Mouse (Mus musculus) thymus, postnatal 36 days (tissue): ENCODE measurements around the gene Plod2.
A peak's percentile ranks its signal among the peaks of the same experiment; 100 is the strongest.

Experiments
- DNase-seq, 2 experiments: peaks; one replicate each; pipeline ENCODE4 v3.0.0; 2022; ENCODE audit warnings: mixed read lengths in 2 of 2

Plod2 gene

DNA sequence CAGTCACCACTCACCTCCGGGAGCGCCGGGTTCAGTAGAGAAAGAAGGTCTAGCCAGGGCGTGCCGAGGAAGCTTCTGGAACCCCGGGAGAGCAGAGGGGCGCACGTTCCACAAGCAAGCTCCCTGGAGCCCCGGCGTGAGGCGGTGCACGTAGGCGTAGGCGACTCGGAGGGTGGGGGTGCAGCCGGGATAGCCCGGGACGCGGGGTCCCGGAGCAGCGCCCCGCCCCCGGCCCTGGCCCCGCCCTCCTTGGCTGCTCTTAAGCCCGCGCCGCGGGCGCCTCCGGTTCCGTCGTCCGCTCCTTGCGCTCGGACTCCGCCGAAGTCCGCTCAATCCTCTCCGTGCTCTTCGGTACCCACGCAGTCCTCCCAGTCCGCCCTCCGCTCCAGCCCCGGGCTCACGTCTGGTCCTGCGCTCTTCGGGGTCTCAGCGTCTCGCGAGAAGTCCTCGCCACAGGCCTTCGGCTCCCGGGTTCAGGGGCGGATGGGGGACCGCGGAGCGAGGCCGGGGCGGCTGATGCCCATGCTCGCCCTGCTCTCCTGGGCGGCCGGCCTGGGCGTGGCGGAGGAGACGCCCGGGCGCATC lies at the start of gene Plod2:
Gene Plod2, plus strand, starts transcription at position 247 of the 585 bp plus-strand sequence.
- DNase-seq: peak; percentile 73

GRCm38 (mm10) chr9:92499710-92500410 lies 42.2 kb upstream of the Plod2 start:
- DNase-seq: peak; percentile 72 to 78

GRCm38 (mm10) chr9:92504256-92504655 lies 37.8 kb upstream of the Plod2 start:
- no peak for DNase-seq

DNA sequence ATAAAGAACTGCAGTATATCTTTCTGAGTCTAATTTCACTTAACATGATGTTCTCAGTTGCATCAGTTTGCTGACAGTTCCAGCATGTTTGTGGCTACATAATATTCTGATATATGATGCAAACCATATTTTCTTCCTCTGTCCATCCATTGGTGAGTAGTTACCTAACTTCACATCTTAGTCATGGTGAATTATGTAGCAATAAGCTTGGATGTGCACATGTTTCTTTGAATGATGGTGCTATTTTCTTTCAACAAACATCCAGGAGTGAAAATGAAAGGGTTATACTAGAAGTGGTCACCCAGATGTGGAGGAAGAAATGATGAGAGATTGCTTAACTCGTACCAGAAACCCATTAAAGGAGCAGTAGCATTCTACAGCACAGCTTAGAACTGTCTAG lies 37.1 kb upstream of the Plod2 start:
- no peak for DNase-seq

DNA sequence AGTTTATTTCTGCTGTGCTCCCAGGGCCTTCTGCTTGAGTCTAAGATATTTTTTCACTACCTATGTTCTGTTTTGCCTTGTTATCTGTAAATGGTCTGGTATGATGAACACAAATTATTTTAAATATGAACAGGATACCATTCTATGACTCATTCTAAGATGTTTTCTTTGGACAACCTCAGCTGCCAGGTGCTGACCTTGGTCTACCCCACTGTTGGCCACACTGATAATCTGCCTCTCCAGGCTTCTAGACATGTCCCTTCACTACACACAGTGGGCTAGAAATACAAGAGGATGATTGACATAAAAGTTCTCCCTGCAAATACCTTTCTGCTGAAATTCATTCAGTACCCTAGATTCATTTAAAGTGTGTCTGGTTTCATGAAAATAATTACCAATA lies 30.3 kb upstream of the Plod2 start:
- DNase-seq: no peak

DNA sequence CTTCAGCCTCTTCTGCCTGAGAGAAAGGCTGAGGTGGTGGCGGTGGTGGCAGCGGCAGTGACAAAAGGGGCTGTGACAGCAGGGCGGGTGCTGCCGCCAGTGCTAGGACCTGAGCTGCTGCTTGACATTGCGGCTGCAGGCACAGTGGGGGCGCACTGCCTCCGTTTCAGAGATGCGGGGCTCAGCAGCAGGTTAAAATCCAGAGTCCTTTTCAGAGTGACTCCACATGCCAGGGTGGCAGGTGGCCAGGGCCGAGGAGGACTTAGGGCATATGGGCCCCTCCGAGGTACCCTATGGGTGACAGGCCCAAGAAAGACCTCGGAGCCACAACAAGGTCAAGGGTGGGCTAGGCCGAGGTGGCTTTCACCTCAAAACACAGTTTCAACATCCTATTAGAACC lies 25.0 kb upstream of the Plod2 start:
- DNase-seq: peak in 1 of 2 experiments; percentile 5

- no peak for DNase-seq
These were observed 21.3 kb upstream of the Plod2 start for GRCm38 (mm10) chr9:92520751-92521150.

DNA sequence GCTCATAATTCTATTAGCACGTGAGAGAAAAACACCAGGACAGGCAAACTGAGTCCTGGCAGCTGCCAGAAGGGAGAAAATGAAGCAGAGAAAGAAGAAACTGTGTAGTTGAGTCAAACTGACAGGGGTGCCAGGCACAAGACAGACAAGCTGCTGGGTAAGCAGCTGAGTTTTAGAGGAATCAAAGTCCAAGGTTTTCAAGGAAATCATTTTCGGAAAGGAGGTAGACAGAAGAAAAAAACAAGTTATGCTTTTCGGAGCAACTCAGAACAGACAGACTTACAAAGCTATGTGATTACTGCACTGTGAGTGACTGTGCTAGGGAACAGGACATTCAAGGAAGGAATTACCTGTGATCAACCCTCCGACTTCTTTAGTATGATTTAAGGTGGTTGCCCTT lies 17.5 kb upstream of the Plod2 start:
- no peak for DNase-seq

DNA sequence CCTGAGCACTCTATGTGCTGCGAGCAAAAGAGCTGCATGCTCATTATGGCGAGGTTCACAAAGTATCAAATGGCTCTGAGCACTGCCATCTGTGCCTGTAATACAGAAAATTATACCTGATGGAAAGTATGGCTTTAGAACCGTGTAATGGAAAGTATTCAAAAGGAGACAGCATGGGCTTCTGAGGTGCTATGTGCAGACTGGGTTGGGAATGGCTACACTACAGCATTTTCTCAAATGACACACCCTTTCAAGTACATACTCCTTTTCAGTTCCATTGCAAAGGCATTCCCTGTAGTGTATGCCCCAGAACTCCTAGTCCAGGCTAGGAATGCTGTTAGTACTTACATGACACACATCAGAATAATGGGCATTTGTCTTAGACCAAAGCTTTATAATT lies 12.0 kb upstream of the Plod2 start:
- no peak for DNase-seq

DNA sequence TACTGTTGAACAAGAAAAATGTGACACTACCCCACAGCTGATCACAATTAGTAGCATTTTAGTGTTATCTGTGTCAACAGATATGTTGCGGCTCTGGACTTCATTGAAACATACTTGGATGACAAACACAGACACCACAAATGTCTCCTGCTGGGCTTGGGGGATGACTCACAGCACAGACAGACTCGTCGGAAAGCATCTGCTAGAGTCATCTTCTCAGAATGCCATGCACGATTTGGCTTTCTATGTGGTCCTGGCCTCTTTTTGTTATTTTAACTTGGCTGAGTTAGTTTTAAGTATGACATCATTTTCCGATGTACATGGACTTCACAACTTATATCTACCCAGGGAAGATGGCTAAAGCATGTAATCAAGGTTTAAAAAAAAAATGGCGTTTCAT lies 4.3 kb upstream of the Plod2 start:
- DNase-seq: no peak

DNA sequence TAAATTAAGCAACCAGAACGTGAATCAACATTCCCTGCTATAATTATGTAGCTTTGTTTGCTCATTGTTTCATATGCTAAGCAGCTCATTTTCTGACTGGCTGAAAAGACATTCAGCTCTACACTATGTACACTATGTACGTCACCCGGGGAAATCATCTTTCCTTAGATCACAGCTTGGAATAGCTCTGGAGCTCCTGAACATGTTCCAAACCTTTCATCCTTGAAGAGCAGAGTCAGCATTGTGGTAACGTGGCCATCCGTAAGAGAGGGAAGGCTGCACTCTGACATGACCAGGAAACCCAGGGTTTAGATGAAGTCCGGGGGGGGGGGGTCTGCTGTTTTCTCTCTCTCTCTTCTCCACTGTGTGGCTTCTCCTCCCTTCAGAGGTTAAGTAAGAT lies 3.8 kb upstream of the Plod2 start:
- DNase-seq: no peak

DNA sequence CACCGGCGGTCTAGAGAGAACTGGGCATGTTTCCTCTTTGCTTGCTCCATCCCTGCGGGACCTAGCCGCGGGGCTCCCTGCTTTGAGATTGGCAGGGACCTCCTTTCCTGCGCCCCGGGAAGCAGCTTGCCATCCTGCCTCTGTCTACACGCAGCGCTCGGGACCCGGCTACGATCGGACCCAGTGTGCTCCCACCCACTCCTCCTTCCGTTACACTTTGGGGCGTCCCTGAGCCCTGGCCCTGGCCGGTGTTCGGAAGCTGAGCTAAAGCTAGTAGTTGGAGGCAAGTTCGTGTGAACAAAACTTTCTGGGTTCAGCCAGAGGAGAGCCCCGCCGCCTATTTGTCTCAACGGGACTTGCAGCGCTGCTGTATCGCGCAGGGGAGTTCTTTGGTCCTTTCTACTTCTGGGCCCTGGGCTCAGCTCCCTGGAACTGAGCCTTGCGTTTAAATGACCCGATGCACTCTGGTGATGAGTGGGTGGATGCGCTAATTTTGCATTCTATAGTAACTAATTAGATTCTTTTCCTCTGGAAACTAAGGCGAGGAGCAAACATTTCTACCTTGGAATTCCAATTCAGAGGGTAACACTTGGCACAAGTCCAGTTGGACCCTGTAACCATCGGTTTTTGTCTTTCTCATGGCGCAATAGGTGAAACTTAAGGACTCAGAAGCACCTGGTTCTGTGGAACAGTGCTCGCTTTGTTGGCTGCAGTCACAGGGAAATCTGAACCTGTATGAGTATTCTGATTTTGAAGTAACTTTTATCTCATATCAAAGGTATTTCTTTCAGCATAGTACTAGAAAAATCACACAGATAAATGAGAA lies 781 bp downstream of the Plod2 start:
- peak; percentile 50 to 53 for DNase-seq

GRCm38 (mm10) chr9:92544146-92544545 lies 2.1 kb downstream of the Plod2 start:
- no peak for DNase-seq

GRCm38 (mm10) chr9:92545021-92545420 lies 3.0 kb downstream of the Plod2 start:
- DNase-seq: no peak

- DNase-seq: no peak
These were observed 4.4 kb downstream of the Plod2 start for GRCm38 (mm10) chr9:92546446-92546845.

DNA sequence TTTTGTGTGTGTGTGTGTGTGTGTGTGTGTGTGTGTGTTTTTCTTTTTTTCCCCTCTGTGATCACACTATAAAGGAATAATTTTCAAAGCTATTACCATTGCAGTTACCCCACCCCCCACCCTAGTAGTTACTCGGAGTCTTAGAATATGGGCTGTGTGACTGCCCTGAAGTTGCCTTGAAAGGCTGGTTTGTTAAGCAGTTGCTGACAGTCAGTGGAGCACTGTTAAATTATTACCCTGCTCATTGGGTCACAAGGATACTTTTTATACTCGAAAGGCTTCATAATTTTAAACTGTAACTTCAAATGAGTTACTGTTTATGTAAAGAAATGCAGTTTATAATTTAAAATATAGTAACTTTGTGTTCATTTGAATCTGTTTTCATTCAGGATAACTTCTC lies 5.1 kb downstream of the Plod2 start:
- DNase-seq: no peak

DNA sequence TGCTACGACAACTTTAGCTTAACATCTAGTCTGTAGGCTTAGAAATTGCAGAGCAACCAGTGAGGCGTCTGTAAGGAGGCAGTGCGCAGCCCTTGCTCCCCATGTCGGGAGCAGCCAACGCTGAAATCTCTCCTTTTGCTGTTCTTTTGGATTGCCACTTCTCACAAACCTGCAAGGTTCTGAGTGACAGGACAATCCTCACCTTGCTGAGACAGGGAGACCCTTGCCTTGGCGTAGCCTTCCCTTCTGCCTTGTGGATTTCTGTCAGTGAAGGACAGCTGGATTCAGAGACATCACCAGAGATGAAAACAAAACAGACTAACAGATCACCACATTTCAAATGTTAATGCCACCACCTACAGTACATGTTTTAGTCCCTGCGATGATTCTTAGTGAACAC lies 5.8 kb downstream of the Plod2 start:
- no peak for DNase-seq

- DNase-seq: no peak
These were observed 6.6 kb downstream of the Plod2 start for GRCm38 (mm10) chr9:92548603-92549002.

DNA sequence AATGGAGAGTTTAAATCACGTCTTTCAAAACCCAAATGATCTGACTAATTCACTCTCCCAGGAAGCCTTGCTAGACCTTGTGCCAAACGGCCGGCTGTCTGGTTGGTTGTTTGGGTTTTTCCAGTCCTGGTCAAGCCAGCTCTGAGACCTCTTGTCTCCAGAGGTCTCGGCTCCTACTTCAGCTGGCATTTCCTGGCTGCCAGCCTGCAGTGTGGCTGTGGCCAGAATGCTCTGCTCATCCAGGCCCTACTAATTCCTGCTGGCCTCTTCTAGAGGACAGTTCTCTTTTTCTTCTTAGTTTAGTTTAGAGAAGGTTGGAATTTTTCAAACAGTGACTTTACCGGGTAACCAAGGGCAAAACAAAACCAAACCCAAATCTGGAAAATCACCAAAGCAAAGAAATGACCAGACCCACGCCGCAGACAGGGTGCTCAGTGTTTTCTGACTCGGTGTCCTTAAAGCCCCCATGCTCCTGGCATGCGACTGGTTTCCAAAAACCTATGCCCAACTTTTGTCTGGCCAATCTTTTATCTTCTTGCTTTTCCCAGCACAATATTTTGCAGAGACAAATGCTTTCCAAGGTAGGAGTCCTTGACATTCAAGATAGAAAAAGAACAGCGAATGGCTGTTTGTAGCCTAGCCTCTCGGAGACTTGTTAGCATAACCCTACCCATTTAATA lies 7.9 kb downstream of the Plod2 start:
- no peak for DNase-seq

DNA sequence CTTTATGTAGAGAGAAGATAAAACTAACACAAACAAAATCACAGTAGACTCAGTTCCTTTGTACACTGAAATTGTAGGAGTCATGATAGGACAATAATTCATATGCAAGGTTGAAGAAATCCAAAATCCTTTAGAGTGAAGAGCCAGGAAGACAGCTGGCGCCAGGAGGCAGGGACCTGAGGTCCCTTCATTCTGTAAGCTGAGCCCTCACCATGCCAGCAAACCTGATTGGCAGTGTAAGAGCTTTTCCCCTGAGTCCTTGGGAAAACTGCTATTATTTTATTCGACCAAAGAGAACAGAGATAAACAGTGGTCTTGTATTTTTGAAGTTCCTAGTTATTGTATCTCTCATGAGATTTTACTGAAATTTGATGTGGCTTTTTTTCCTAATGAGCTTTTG lies 9.0 kb downstream of the Plod2 start:
- no peak for DNase-seq

- DNase-seq: no peak
These were observed 9.6 kb downstream of the Plod2 start for GRCm38 (mm10) chr9:92551666-92552065.

GRCm38 (mm10) chr9:92552691-92553090 lies 10.7 kb downstream of the Plod2 start:
- no peak for DNase-seq
